Mouse (Mus musculus) spleen, adult 2 months (tissue): ENCODE results near the gene Chrm3.

Experiments
- CTCF ChIP-seq: fragments of 200-500 bp; IDR thresholded peaks from 2 replicates; pipeline ENCODE4 v1.5.1; 2011; ENCODE audit warnings: mild to moderate bottlenecking, inconsistent platforms; ENCODE audit not compliant: insufficient read depth, insufficient read length, insufficient replicate concordance; ENCODE audit errors: extremely low read depth
- POLR2A ChIP-seq: fragments of 200-500 bp; IDR thresholded peaks from 2 replicates; pipeline ENCODE4 v1.6.1; 2011; ENCODE audit warnings: low read depth, low read length, inconsistent platforms

GRCm38 (mm10) chr13:10360199-10360694, 400 bp downstream of the Chrm3 start:
- no peak for TF ChIP-seq CTCF
- no peak for TF ChIP-seq POLR2A
